14 mouse cellular contexts compared by ENCODE assay signal in the genomic region with DNA sequence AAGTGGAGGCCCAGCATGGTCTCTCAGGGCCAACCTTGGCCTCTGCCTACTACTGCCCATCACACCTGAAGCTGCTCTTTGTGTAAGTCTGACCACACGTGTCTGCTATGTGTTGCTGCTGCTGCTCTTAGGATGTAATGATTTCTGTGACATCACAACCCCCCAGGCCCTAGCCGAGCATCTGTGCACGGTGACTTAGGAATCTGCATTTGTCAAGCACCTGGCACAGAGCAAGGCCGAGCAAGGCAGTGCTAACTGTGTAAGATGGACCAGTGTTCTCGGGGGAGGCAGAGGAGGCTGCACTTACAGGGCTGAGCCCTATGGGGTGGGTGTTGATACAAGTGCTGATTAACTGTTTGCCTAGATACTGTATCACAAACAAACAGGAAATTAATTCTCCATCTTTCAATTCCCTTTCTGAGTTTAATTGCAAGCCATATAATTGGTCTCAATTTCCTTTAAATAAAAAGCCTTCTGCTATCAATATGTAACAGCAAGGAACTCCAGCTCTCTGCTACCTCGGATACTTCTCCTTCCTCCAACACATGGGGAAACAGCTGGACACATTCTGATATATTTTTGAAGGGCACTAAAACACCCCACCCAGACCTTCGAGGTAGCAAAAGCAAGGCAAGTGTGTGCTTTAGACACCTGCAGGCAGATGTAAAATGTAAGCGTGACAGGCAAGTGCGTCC.
DNase-seq lines count a peak whose midpoint lies in the region; ATAC-seq lines count a peak whose summit lies in the region.
"Had no signal": no experiment of that assay in that cellular context is flagged by ENCODE, and none has a peak within 500 bp of the region (broad histone marks: within the 10 kb centered on the region; RNA-seq: fewer than 3 reads in every experiment).

No protein-coding gene starts in this region.

- H3K9me3 ChIP-seq in hindbrain, embryonic 10.5 days, result no peaks in the 10 kb centered on the region
- no peaks in the 10 kb centered on the region for H3K9me3 ChIP-seq in hindbrain, embryonic 12.5 days (replicated peaks)
- no peaks in the 10 kb centered on the region for H3K9me3 ChIP-seq in midbrain, embryonic 13.5 days
- H3K9me3 ChIP-seq in midbrain, embryonic 11.5 days (ENCODE audit: control insufficient read depth, low read length), result no peaks in the 10 kb centered on the region
- no peaks in the 10 kb centered on the region for H3K9me3 ChIP-seq in forebrain, embryonic 13.5 days (replicated peaks)
- H3K9me3 ChIP-seq: heart, embryonic 15.5 days had no signal

- H3K36me3 ChIP-seq in hindbrain, embryonic 10.5 days, result 0 out of 2 replicates have a peak, but pooled peaks cover 4% of the 10 kb centered on the region
- H3K36me3 ChIP-seq in hindbrain, embryonic 12.5 days, result no peaks in the 10 kb centered on the region
- H3K36me3 ChIP-seq in midbrain, embryonic 13.5 days, result no peaks in the 10 kb centered on the region
- H3K36me3 ChIP-seq in midbrain, embryonic 11.5 days (ENCODE audit: control insufficient read depth, insufficient read depth, low read length), result no peaks in the 10 kb centered on the region
- H3K36me3 ChIP-seq in forebrain, embryonic 13.5 days (ENCODE audit: poor library complexity, severe bottlenecking), result no peaks in the 10 kb centered on the region
- H3K36me3 ChIP-seq: heart, embryonic 15.5 days had no signal

- DNase-seq in hindbrain, embryonic 10.5 days (ENCODE audit: low spot score), result no peak
- no peak for DNase-seq in midbrain, embryonic 11.5 days (ENCODE audit: low spot score, missing footprints)
- DNase-seq in thymus, postnatal 0 days (ENCODE audit: low spot score), result peak; percentile 50
- DNase-seq in heart, postnatal 4 days, result no peak
- DNase-seq in spleen, postnatal 36 days (ENCODE audit: low spot score in 2 of 2), result no peak
- DNase-seq: cerebellum, adult 9-11 months; embryo, embryonic 11 days; kidney, postnatal 10 days; lung, embryonic 14.5 days; right cerebral cortex, postnatal 25 days had no signal

- WGBS in hindbrain, embryonic 10.5 days, result 75% methylated on average over 9 of the region's 9 CpGs
- WGBS in hindbrain, embryonic 12.5 days, result 67% methylated on average over 9 of the region's 9 CpGs
- WGBS in midbrain, embryonic 13.5 days, result 64% methylated on average over 9 of the region's 9 CpGs
- 75% methylated on average over 9 of the region's 9 CpGs for WGBS in midbrain, embryonic 11.5 days
- WGBS in forebrain, embryonic 13.5 days, result 63% methylated on average over 9 of the region's 9 CpGs

- peaks cover 46% of the 10 kb centered on the region for H3K4me1 ChIP-seq in hindbrain, embryonic 10.5 days (replicated peaks)
- peaks cover 57% of the 10 kb centered on the region for H3K4me1 ChIP-seq in hindbrain, embryonic 12.5 days
- peaks cover 88% of the 10 kb centered on the region for H3K4me1 ChIP-seq in midbrain, embryonic 13.5 days (replicated peaks)
- H3K4me1 ChIP-seq in midbrain, embryonic 11.5 days (ENCODE audit: control insufficient read depth, insufficient read depth, low read length), result peaks cover 5% of the 10 kb centered on the region; the same call in 1 of the 2 replicates
- peaks cover 80% of the 10 kb centered on the region for H3K4me1 ChIP-seq in forebrain, embryonic 13.5 days

- no peak for ATAC-seq in hindbrain, embryonic 12.5 days (ENCODE audit: low FRiP score)
- no peak for ATAC-seq in midbrain, embryonic 13.5 days
- ATAC-seq in midbrain, embryonic 11.5 days (ENCODE audit: low FRiP score), result no peak
- no peak for ATAC-seq in forebrain, embryonic 13.5 days

- H3K4me2 ChIP-seq in hindbrain, embryonic 12.5 days (replicated peaks), result no peak overlapping the region
- H3K4me2 ChIP-seq in midbrain, embryonic 13.5 days (replicated peaks), result no peak overlapping the region
- no peak overlapping the region for H3K4me2 ChIP-seq in midbrain, embryonic 11.5 days
- no peak overlapping the region for H3K4me2 ChIP-seq in forebrain, embryonic 13.5 days
- H3K4me2 ChIP-seq: heart, embryonic 15.5 days; lung, embryonic 14.5 days had no signal

- no peak overlapping the region for H3K9ac ChIP-seq in hindbrain, embryonic 12.5 days
- H3K9ac ChIP-seq in midbrain, embryonic 13.5 days (replicated peaks), result no peak overlapping the region
- H3K9ac ChIP-seq in midbrain, embryonic 11.5 days (ENCODE audit: low read length), result no peak overlapping the region
- H3K9ac ChIP-seq in forebrain, embryonic 13.5 days, result no peak overlapping the region
- H3K9ac ChIP-seq: heart, embryonic 15.5 days; lung, embryonic 14.5 days had no signal

- no peak overlapping the region for H3K4me3 ChIP-seq in hindbrain, embryonic 10.5 days
- H3K4me3 ChIP-seq in hindbrain, embryonic 12.5 days, result no peak overlapping the region
- H3K4me3 ChIP-seq in midbrain, embryonic 13.5 days (replicated peaks), result no peak overlapping the region
- H3K4me3 ChIP-seq in midbrain, embryonic 11.5 days (ENCODE audit: low read depth, low read length), result no peak overlapping the region
- no peak overlapping the region for H3K4me3 ChIP-seq in forebrain, embryonic 13.5 days
- H3K4me3 ChIP-seq: heart, embryonic 15.5 days had no signal

- 0 out of 2 replicates have a peak overlapping the region, but pooled peaks have one; percentile 24 for H3K27ac ChIP-seq in hindbrain, embryonic 10.5 days
- no peak overlapping the region for H3K27ac ChIP-seq in hindbrain, embryonic 12.5 days
- peak overlapping the region; percentile 19; the same call in 1 of the 2 replicates for H3K27ac ChIP-seq in midbrain, embryonic 13.5 days
- no peak overlapping the region for H3K27ac ChIP-seq in midbrain, embryonic 11.5 days (ENCODE audit: low read depth, low read length)
- 0 out of 2 replicates have a peak overlapping the region, but pooled peaks have one; percentile 40 for H3K27ac ChIP-seq in forebrain, embryonic 13.5 days
- H3K27ac ChIP-seq: heart, embryonic 15.5 days had no signal

- no peaks in the 10 kb centered on the region for H3K27me3 ChIP-seq in hindbrain, embryonic 10.5 days (ENCODE audit: insufficient read depth, poor library complexity, severe bottlenecking)
- no peaks in the 10 kb centered on the region for H3K27me3 ChIP-seq in hindbrain, embryonic 12.5 days
- no peaks in the 10 kb centered on the region for H3K27me3 ChIP-seq in midbrain, embryonic 13.5 days
- H3K27me3 ChIP-seq in midbrain, embryonic 11.5 days (ENCODE audit: control insufficient read depth, insufficient read depth, low read length), result no peaks in the 10 kb centered on the region
- no peaks in the 10 kb centered on the region for H3K27me3 ChIP-seq in forebrain, embryonic 13.5 days
- H3K27me3 ChIP-seq: heart, embryonic 15.5 days had no signal

Comparison
In these comparisons a context has a peak if more than half of its experiments do, and no peak if none do; other contexts are left out.
1. H3K27ac ChIP-seq: peak in hindbrain, embryonic 10.5 days (single experiment), midbrain, embryonic 13.5 days (single experiment) and forebrain, embryonic 13.5 days (single experiment); none in hindbrain, embryonic 12.5 days (single experiment) and midbrain, embryonic 11.5 days (single experiment).